Mouse (Mus musculus) B cell, adult 2 months (primary cell): Measurements from ENCODE around the gene Tmem191c.
"Not testable (repeated sequence)": the region's sequence is repeated elsewhere in the genome, so short reads cannot be mapped to it uniquely, and the experiment has no call there.

Experiments used
- DNase-seq, 2 experiments: peaks; one replicate each; pipeline ENCODE4 v3.0.0; 2022

The Tmem191c gene

GRCm38 (mm10) chr16:17275721-17276120 is at the start of gene Tmem191c:
Gene Tmem191c, plus strand, starts transcription at chr16:17276077.
- no peak for DNase-seq

GRCm38 (mm10) chr16:17226496-17226895 is 49.4 kb upstream of the Tmem191c start:
- DNase-seq, result no peak

GRCm38 (mm10) chr16:17231523-17231922 is 44.4 kb upstream of the Tmem191c start:
- not testable (repeated sequence) for DNase-seq

DNA sequence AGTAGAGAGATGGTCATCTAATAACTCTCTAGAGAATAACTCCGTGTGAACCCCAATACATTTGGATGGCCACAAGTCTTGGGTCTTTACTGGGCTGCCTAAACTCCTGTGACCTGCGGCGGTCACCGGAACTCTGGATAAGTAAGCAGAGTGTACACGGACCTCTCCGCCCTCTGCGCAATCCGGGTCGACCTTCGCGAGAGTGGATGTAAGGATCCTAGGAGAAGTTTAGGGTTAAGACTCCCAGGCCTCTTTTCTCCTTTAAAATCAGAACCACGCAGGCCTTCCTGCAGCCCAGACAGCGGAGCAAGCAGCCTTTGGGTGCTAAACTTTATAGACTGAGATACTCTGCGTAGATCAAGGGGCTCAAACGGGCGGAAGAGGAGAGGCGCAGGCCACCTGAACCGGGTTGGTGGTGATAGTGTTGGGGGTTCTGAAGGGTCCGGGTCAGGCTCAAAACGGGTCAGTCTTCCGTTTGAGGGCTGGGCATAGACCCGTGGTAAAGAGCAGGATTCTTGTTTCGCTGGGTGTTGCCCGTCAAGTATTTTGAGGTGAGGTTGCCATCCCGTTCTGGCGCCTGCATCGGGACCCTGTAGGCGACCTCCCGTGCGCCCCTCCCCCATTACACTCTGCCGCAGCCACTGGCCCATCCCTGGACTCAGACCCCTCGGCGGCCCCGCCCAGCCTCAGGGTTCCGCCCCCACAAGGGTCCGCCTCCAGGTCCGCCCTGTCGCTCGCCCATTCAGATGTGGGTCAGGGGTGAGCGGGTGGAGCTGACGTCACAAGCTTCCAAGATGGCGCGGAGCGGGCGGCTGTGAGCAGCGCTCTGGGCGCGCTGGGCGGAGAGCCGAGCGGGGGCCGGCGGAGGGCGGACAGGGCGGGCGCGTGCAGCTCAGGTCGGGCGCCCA is 42.8 kb upstream of the Tmem191c start, which contains the start of gene Hic2:
Gene Hic2 (plus strand): TSS at position 779 of the 908 bp plus-strand sequence.
- DNase-seq, result peak; percentile 92

- DNase-seq, result peak; percentile 45 to 49
These were observed 42.0 kb upstream of the Tmem191c start for GRCm38 (mm10) chr16:17233702-17234498.

DNA sequence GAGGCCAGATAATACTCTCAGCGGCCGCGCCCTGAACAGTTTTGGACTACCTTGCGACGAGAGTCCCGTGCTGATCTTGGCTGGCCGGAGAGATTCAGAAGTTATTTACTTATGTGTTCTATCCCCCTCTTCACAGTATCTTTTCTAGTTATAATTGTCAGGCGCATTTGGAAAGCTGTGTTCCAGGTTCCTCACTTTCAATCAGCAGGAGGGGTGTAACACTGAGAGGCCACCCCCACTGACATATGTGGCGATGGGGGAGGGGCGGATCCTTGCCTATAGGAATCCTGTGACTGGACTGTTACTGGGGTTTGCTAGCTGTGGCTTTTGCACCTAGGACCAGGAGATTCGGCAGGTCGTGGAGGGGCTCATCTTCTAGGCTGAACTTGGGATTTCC is 41.4 kb upstream of the Tmem191c start:
- DNase-seq, result peak; percentile 28

DNA sequence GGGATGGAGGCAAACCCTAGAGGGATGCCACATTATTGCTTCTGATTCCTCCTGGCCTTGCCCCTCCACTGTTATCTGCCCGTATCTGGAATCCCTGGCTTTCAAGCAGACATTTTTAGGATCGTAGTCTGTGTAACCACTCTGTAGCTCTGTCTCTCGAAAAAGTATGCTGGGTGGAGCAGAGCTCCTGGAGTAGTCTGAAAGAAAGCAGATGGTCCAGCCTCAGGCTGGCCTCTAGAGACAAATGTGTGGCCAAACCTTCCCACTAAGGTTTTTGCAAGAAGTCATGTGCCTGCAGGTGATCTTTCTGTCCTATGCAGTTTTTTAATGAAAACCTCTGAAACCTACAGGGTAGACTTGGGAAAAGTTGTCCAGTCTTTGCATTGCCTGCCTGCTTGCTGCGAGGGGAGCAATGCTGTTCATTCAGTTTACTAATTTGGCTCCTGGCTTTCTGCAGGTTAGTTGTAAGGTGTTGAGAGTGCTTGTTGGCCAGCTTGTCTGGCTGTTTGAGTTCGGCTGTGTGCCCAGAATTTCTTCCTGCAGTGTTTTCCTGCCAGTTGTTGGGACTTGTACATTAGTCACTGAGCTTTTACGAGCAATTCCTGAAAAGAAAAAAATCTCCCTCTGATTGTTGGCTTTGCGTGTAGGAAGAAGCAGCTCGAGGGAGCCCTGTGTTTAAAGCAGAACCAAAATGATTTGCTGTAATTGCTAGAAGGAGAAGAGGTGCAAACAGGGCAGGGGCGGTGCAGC is 40.8 kb upstream of the Tmem191c start:
- DNase-seq, result no peak

GRCm38 (mm10) chr16:17237634-17238033 is 38.2 kb upstream of the Tmem191c start:
- DNase-seq, result no peak

- DNase-seq, result no peak
These were observed 36.5 kb upstream of the Tmem191c start for GRCm38 (mm10) chr16:17239409-17239808.

DNA sequence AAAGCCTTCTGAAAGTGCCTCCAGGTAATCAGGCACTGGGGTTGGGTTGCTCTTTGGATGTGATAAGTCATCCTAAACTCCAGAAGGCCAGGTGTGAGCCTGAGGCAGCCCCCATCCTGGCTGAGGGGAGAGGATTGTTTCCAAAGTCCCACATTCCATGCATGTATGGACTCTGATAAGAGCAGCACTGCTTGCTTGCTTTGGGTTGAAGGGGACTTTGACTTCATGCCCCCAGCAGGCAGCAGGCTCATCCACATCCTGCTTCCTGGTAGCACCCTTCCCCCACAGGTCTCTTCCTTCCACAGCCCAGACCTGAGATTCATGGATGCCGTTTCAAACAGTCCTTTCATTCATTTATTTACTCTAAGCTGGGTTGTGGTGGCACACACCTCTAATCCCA is 32.1 kb upstream of the Tmem191c start:
- DNase-seq, result no peak

GRCm38 (mm10) chr16:17244996-17245395 is 30.9 kb upstream of the Tmem191c start:
- no peak for DNase-seq

GRCm38 (mm10) chr16:17247727-17248126 is 28.1 kb upstream of the Tmem191c start:
- DNase-seq, result no peak

DNA sequence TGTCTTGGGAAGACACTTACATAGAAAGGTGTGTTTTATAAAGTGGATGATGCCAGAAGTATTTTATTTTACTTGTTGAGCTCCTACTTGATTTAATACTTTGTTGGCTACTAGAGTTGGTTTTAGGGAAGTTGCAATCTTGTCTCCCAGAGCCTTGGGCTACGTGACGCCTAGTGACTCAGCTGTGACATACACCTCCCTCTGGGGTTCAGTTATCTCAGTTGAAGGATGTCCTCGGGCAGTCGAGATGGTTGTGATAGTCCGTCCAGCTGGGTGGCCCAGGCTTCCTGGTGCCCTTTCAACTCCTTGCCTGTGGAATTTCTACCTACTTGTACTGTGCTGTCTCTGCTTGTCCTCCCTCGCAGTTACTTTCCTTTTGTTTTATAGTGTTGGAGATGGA is 26.7 kb upstream of the Tmem191c start:
- DNase-seq, result no peak

- DNase-seq, result no peak
These were observed 24.3 kb upstream of the Tmem191c start for GRCm38 (mm10) chr16:17251539-17251938.

GRCm38 (mm10) chr16:17252086-17252726 is 23.7 kb upstream of the Tmem191c start:
- no peak for DNase-seq

GRCm38 (mm10) chr16:17252841-17253240 is 23.0 kb upstream of the Tmem191c start:
- no peak for DNase-seq

DNA sequence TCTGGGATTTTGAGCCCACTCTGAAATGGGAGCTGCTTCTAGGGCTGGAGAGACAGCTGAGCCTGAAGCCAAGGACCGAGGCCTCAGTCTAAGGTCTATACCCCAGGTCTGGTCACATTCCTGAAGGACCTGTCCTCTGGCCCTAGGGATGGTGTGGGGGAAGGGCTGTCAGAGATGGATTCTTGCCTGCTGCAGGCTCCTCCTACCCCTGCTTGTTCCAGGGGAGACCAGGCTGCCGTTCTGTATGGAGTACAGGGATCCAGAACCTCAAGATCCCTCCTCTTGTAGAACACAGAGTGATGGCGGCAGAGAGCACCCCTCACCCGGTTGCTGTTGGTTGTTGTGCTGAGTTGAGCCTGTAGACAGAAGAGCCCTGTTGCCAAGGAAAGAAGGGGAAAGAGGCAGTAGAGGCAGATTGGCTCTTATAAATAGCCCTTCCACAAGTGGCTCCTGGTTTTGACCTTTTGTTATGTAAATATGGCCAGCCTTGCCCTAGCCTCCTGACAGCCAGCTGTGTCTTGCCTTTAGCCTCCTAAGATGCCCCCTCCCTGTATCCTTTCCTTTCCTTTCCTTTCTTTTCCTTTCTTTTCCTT is 21.8 kb upstream of the Tmem191c start:
- no peak for DNase-seq

- DNase-seq, result no peak
These were observed 20.6 kb upstream of the Tmem191c start for GRCm38 (mm10) chr16:17255270-17255669.

GRCm38 (mm10) chr16:17257359-17257821 is 18.5 kb upstream of the Tmem191c start:
- no peak for DNase-seq

DNA sequence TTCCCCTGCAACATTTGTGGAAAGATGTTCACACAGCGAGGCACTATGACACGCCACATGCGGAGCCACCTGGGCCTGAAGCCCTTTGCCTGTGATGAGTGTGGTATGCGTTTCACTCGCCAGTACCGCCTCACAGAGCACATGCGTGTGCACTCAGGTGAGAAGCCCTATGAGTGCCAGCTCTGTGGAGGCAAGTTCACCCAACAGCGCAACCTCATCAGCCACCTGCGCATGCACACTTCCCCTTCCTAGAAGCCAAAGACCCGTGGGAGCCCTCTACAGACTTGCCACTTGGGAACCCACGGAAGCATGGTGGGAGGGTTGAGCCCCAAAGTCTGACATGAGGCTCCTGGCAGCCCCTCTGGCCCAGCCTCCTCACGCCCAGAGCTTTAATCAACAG is 17.0 kb upstream of the Tmem191c start:
- DNase-seq, result no peak

DNA sequence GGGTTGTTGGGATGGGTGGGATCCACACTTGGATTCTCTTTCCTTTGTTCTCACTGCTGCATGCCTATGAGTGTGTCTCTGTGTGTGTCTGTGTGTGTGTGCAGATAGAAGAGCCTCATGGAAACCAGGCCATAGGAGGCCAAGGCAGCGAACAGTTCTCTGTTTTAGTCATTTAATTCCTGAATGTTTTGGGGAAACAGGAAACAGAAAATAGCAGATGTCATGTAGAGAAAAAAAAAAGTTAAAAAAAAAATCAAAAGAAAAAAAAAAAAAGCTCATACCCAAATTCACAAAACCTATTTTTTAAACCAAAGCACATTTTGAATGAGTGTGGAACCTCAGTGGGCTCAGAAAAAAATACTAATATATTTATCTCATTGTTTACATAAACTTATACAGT is 14.5 kb upstream of the Tmem191c start:
- DNase-seq, result no peak

DNA sequence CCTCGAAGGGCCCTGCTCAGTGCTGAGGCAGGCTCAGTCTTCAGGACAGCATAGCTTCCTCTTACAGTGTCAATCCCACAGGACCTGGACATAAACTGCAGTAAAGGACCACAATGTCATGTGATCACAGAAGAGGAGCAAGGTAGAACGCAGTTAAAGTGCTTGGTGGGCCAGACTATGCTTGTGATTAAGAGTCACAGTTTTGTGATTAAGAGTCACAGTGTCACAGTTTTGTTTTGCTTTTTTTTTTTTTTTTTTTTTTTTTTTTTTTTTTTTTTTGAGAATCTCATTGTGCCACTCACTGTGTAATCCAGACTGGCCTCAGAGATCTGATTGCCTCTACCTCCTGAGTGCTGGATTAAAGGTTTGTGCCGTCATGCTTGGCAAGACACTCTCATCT is 9.8 kb upstream of the Tmem191c start:
- DNase-seq, result no peak
